Mouse (Mus musculus): ENCODE results near the gene Selenok. TPM values are rescaled to one million over a fixed set of nuclear protein-coding genes. Genes with fewer than 3 reads are reported as not detected.

The Selenok gene
- 38.4 and 41.6 TPM in 2 replicates for polyA plus RNA-seq (2012; rRNA removed)

DNA sequence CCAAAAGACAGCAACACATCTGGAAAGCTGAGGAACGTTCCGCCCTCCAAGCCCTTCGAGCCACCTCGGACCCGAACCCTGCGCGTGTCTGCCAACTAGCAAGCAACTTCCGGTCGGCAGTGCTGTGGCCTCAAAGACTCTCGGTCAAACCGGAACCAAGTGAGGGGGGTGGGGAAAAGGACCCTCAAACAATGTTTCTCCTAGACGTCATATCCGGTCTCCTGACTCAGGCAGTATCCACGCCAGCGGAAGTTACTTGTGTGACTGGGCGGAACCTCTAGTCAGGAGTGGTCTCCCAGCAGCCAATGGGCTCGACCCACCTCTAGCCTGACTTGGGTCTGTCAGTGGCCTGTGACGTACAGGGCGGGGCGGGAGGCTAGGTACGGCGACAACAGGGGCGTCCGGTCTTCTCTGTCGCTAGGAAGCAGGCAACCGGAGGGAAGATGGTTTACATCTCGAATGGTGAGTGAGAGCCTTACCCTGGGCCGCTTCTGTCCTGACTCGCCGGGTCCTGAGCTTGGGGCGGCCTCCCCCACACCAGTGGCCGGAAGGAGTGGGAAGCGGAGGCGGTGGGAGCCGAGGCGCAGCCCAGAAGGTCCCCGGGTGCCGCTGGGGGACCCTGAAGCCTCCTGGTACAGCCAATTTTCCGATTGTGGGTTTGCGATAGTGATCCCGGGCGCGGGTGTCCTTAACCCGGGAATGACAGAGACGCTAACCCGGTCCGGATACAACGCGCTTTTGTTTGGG lies at the start of gene Selenok:
Gene Selenok (plus strand): TSS at position 234 of the 747 bp plus-strand sequence.
- under 1% methylated on average over 49 of the region's 49 CpGs for WGBS

DNA sequence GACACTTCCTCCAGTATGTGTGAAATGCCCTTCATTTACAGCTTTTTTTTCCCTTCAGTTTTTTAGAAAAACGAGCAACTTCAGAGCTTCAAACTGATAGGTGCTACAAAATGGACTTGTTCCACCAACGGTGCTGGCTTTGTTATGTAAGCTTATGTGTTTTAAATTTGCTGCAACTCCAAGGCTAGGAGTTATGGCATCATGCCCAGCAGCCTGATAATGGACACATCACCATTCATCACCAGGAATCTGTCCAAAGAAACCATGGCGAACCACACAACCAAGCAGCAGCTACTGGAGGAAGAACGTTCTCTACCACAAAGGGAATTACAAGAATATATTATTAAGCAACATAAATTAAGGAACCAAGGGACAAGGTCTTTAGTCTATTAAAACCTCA lies 39.1 kb upstream of the Selenok start:
- no peak for DNase-seq (ENCODE audit: low read depth, low spot score)
- 77% methylated on average over 4 of the region's 4 CpGs for WGBS

More for the DNA sequence above, at the start of gene Selenok:
- peak; percentile 98 for DNase-seq (ENCODE audit: low read depth, low spot score)

DNA sequence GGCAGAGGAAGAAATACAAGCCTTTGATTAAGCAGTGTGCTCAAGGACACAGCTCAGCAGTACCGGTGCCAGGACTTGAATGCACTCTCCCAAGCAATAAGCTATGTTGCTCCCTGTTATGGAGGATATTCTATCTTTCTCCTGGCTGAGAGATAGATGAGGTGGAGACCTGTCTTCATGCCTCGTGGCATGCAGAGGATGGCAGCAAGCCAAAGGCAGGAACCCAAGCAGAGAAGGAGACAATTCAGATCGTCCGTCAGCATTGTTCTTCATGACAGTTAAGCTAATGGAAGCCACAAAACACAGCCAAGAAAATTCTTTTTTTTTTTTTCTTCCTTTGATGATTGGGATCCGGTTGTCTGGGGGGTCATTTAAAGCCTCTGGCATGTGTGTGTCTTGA lies 32.6 kb upstream of the Selenok start:
- no peak for DNase-seq (ENCODE audit: low read depth, low spot score)
- WGBS, result 67% methylated on average over 5 of the region's 5 CpGs

DNA sequence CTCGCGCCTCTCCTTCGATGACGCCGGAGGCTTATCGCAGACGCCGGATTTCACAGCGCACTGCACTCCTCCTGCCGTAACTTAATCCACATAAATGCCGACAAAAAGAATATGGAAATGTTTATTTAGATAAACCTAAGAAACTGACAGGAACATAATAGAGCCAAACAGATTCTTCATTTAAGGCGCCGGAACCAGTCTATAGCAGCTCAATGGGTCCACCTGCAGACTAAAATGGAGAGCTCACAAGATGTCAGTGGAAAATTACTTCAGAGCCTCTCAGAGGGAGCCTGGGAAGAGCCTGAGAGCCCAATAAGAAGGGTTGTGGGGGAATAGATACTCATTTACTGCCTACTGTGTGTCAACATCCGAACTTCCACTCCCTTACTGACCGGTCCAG lies 30.6 kb upstream of the Selenok start:
- WGBS, result 81% methylated on average over 15 of the region's 15 CpGs
- no peak for DNase-seq (ENCODE audit: low read depth, low spot score)

DNA sequence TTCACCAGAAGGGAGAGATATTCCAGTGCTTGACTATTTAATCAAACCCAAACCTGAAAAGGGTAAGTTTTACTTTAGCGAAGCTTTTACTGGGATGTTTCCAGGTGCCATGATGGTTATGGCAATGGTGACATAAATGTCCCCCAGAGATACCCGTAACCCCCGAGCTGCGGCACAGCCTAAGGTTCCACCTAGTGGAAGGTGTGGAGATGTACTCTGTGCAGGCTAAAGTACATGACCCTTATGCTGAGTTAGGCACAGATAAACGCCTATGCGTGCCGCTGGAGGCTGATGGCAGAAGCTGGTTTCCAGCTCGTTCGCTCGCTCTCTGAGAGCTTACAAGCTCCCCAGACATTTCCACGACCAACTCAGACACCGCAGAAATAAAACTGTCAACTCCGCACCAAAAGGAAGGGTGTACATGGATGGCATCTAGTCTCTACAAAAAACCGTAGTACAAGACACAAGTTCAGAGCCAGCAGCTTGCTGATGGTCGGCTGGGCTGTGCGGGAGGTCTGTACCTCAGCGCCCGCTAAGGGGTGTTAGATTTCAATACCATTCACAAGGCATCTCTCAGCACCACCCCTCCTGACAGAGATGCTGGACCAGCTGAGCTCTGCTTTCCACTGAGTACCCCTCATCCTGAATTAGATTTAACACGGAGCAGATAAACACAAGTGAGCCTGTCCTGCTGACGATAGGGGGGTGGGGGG lies 28.4 kb upstream of the Selenok start:
- DNase-seq (ENCODE audit: low read depth, low spot score), result no peak
- 44% methylated on average over 20 of the region's 20 CpGs for WGBS

DNA sequence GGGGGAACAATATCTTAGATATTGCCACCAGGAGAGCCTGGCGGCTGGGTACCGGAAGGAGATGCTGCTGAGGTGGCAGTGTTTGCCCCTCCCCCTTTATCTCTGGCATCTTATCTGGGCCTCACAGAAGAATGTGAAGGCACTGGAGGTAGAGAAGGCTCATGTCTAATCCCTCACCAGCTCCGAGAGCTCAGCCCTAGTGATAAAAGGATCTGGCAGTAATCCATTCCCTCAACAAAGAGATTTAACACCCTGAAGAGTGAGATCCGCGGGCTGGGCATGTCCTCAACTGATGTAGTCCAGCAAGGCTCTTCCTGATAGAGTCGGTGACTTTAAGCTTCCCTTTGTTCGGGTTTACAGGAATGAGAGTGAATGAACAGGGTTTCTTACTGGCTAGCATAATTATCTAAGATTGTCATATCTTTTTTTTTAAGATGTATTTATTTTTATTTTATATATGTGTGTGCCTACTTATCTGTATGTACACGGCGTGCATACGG lies 27.7 kb upstream of the Selenok start:
- 22% methylated on average over 10 of the region's 10 CpGs for WGBS
- no peak for DNase-seq (ENCODE audit: low read depth, low spot score)

DNA sequence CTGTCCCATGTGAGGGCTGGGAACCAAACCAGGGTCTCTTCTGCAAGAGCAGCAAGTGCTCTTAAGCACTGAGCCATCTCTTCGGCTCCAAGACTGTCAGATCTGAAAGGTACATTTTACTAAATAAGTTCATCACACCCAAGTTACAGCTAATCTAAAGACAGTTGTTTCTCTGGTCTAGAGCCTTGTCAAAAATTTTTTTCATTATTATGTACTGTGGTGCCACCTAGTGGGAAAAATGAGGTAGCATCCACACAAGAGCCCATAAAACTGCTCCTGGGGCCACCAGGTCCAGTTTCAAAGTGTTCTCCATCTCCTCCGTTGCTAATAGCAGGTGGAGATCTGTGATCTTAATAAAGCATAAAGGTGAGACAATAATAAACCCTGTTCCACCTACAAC lies 27.2 kb upstream of the Selenok start:
- peak; percentile 6 for DNase-seq (ENCODE audit: low read depth, low spot score)
- WGBS, result 17% methylated on average over 2 of the region's 2 CpGs

DNA sequence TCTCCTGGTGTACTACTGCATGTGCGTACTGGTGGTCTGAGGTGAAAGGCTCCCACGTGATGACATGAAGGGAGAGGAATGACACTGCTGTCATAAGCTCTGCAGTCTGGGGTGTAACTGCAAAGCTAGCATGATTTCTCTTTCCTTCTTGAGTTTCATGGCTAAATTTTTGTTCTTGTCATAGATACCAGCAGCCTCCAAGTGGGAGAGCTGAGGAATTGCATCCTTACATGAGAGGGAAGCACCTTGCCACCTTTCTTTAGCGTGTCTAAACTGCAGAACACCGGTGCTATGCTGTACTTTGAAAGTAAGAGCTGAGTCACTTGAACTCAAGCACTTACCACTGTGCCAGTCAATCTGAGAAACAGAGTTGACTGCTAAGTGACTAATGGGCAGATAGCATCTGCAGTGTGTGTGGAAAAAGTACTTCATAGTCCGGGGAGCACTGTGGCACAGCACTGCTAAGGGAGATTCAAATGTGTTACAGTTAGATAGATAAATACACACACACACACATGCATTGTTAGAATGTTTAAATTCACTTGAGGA lies 21.3 kb upstream of the Selenok start:
- no peak for DNase-seq (ENCODE audit: low read depth, low spot score)
- 65% methylated on average over 5 of the region's 5 CpGs for WGBS

DNA sequence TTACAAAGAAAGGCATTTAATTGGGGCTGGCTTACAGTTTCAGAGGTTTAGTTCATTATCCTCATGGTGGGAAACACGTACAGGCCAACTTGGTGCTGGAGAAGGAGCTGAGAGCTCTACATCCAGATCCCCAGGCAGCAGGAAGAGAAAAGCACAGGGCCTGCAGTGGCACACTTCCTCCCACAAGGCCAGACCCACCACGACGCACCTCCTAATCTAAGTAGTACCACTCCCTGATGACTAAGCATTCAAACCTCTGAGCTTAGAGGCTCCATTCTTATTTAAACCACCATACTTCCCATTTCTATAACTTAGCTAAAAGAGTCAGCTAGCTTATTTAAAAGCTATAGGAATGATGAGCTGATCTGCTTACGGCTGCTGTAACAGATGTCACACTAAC lies 17.3 kb upstream of the Selenok start:
- no peak for DNase-seq (ENCODE audit: low read depth, low spot score)
- WGBS, result 71% methylated on average over 4 of the region's 4 CpGs

DNA sequence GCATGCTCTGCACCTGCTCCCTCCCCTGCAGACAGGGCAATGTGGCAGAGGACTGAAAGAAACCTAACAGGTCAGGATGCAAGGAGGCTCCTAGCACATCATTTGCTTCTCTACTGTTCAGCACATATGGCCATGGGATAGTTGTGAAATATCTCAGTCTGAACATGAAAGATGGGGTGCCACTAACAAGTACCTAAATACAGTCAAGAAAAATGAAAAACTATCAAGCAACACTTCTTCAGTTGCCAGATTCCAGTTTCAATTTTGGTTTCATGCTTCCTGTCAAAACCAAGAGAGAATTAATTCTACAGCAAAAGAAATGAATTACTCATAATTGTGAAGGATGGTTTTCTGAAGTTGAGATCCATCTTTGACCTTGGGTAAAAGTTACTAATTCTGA lies 10.7 kb upstream of the Selenok start:
- DNase-seq (ENCODE audit: low read depth, low spot score), result no peak

DNA sequence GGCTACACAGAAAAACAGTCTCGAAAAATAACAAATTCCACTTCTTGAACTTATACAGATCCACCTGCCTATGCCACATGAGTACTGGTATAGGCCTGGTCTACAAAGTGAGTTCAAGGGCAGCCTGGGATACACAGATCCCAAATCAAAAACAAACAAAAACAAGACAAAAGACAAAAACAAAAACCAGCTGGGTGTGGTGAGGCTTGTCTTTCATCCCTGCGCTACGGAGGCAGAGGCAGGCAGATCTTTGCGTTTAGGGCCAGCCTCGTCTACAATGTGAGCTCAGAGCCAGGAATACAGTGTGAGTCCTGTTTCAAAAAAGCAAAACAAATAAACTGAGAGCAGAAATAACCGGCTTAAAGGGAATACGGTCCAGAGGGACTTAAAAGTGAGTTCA lies 497 bp upstream of the Selenok start:
- DNase-seq (ENCODE audit: low read depth, low spot score), result no peak
- 60% methylated on average over 7 of the region's 7 CpGs for WGBS

DNA sequence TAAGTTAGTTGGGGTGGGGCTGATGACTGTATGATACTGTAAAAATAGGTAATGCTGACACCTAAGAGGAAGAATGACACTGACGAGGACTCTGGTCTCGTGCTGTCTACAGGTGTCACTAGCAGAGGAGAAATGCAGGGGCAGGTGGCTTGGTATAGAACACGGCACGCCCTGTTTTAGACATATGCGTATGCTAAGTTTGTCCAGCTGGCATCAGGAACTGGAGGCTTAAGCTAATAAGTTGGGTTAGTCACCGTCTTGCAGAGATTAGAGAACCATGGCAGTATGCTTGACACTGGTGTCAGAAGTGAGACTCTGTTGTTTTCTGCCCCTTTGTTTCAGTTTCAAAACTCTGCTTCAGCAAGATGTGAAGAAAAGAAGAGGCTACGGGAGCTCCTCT lies 3.3 kb downstream of the Selenok start:
- WGBS, result 69% methylated on average over 7 of the region's 7 CpGs
- no peak for DNase-seq (ENCODE audit: low read depth, low spot score)

DNA sequence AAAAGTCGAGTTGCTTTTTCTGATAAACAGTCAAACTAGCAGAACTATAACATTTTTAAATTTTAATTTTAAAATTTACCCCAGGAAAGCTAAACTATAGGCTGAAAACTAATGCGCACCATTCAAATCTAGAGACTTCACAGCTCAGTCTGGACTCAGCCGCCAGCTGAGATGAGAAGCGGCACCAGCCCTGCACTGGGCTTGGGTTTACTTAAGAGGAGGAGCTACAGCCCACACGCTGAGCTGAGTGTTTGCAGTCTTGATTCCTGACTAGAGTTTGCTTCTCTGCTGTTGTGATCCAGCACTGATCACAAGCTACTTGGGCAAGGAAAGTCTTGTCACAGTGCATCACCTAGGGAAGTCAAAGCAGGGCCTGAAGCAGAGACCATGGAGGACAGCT lies 3.9 kb downstream of the Selenok start:
- DNase-seq (ENCODE audit: low read depth, low spot score), result no peak
- WGBS, result 70% methylated on average over 5 of the region's 5 CpGs

DNA sequence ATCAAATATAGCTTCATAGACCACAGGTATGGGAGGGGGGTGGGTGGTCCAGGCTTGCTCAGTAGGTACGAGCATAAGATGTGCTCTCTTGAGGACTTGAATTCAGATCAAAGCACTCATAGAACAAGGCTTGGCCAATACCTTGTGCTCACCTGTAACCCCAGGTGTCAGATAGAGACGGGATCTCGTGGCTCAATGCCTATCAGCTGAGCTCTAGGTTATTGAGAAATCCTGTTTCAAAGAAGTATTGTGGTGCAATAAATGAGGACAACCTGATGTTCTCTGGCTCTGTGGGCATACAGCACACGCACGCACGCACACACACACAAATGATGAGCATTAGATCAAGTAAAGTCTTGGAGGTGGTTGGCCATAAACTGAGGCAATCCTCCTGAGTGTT lies 8.8 kb downstream of the Selenok start:
- WGBS, result 91% methylated on average over 6 of the region's 6 CpGs
- DNase-seq (ENCODE audit: low read depth, low spot score), result no peak

DNA sequence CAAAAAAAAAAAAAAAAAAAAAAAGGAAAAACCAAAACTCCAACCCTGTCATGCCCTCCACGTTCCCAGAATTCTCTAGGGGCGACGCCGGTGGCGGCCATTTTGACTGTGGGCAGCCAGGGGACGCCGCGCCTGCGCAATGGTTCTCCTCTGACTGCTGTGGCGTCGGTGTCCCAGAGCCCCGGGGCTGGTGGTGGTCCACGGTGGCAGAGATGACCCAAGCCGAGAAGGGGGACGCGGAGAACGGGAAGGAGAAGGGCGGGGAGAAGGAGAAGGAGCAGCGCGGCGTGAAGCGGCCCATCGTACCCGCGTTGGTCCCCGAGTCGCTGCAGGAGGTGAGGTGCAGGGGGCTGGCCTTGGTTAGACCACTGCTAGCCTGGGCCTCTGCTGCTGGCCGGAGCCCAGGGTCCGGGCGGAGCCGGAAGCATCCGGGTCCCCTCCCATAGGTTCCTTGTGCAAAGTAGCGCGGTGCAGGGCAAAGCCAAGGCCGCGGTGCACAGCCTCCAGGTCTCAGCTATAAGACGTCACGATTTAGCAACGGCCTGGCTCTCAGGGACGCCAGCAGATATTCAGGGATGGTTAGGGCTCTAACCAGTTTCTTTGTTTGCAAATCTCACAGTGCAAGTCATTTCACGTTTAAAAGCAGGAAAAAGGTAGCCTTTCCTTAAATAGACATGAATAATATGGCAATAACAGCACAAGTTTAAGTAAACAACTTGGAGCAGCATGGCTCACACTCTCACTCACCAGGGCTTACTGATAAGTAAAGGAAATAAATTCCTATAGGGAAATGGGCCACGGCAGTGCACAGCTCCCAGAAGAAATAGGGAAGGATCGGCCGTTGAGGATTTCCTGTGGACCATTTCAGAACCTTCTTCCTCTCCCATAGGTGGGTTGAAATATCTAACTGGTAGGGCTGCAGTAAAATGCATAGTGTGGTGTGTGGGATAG lies 10.4 kb downstream of the Selenok start, which contains the start of gene Actr8:
Gene Actr8 (plus strand): TSS at position 84 of the 951 bp plus-strand sequence.
- under 1% methylated on average over 44 of the region's 44 CpGs for WGBS

DNA sequence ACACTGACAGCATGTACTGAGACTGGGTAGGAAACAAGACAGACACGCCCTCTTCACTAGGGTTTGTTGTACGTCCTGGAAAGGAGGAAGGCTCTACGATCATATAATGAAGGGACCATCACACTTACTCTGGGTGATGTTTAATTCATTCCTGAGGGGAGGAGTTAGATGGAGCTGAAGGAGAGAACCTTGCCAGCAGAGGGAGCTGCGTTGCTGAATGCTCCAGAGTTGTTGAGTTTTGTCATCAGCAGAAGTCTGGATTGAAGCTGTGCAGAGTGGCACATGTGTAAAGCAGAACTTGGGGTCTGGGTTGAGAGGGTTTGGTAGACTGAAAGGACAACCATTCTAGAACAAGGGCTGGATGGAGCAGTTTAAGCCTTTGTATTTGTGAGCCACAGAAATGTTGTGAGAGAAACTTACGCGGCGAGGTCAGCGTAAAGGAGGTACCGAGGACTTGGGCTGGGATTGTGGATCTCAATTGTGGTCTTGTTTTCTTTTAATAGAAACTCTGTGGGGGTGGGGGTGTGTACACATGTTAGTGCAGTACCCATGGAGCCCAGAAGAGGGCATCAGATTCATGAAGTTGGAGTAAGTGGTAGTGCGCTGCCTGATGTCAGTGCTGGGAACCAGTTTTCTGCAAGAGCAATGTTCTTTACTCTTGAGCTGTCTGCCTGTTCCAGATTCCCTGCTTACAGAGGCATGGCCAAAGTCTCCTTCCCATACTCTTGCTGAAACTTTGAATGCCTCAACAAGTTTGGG lies 12.5 kb downstream of the Selenok start:
- DNase-seq (ENCODE audit: low read depth, low spot score), result no peak
- WGBS, result 85% methylated on average over 10 of the region's 10 CpGs

More for the DNA sequence above, 10.4 kb downstream of the Selenok start, which contains the start of gene Actr8:
- peak; percentile 65 for DNase-seq (ENCODE audit: low read depth, low spot score)

DNA sequence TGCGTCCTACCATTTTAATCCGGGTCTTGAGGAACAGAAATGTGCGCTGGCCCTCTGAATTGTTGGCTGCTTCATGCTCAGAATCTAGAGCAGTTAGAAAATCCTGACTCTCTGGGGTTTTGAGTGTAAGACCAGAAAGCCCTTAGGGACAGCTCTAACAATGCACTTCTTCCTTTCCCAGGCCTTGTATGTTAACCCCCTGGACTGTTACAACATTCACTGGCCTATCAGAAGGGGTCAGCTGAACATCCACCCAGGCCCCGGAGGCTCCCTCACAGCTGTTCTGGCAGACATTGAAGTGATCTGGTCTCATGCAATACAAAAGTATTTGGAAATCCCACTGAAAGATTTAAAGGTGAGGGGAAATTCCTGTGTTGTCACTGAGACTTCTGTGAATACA lies 18.0 kb downstream of the Selenok start:
- 90% methylated on average over 4 of the region's 4 CpGs for WGBS

DNA sequence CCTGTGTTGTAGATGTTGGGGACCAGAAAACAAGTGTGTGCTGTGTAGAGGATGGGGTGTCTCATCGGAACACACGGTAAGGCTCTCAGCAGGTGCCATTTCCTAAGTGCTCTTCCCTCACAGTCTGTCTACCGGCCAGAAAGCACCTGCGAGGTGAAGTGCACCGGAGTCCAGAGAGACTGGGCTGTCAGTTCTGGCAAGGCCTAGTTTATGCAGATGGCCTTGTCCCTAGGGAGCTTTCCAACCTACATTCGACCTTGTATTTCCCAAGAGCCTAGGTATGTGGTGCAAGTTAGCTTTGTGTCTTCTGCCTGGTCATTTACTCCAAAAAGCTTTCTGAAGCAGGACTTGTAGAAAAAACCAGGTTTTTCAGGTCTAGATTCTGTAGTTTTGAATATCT lies 19.2 kb downstream of the Selenok start:
- DNase-seq (ENCODE audit: low read depth, low spot score), result no peak

More for the DNA sequence above, 18.0 kb downstream of the Selenok start:
- DNase-seq (ENCODE audit: low read depth, low spot score), result no peak

DNA sequence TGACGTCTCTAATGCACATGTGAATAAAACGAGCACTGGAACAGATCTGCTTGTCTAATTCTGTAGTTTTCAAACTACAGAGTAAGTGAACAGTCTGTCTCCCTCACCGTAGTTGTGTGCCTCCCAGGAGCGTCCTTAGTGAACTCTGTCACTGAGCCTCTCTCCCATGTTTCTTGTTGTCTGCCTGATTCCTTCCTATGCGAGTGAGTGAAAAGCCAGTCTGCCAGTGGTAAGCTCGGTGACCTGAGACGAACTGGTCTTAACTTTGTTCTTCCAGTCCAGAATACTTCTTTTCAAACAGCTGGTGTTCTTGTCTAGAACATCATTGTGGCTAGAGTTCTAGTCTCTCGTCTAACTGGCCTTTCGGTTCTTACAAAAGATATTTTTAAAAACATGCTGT lies 19.6 kb downstream of the Selenok start:
- 95% methylated on average over 9 of the region's 9 CpGs for WGBS
- DNase-seq (ENCODE audit: low read depth, low spot score), result no peak

More for the DNA sequence above, 19.2 kb downstream of the Selenok start:
- 92% methylated on average over 6 of the region's 6 CpGs for WGBS
